Mouse (Mus musculus) megakaryocyte progenitor cell, adult 5-6 weeks (primary cell): Measurements from ENCODE around the gene Olfr1342. TPM values are rescaled to one million over a fixed set of nuclear protein-coding genes. Genes with fewer than 3 reads are reported as not detected.
A peak's percentile ranks its signal among the peaks of the same experiment; 100 is the strongest.

ENCODE experiments used
- ATAC-seq: replicated peaks from 2 replicates; pipeline ENCODE4 v1.8.0; 2016; ENCODE audit warnings: mild to moderate bottlenecking, moderate TSS enrichment, inconsistent platforms; ENCODE audit not compliant: poor library complexity
- total RNA-seq, 2 experiments: library from RNA; stranded (forward) in 1 of 2; stranded (reverse) in 1 of 2; fragments of 157-497, 149-512 nt in 1 of 2; fragments of 200-1000 nt in 1 of 2; gene quantifications; 2 replicates each; pipeline versions ENCODE4 v1.2.3 to v1.2.4; 2015 to 2017

Gene Olfr1342
- total RNA-seq (2015) (not detected in 2 replicates), total RNA-seq (2017) (not detected in 2 replicates)

DNA sequence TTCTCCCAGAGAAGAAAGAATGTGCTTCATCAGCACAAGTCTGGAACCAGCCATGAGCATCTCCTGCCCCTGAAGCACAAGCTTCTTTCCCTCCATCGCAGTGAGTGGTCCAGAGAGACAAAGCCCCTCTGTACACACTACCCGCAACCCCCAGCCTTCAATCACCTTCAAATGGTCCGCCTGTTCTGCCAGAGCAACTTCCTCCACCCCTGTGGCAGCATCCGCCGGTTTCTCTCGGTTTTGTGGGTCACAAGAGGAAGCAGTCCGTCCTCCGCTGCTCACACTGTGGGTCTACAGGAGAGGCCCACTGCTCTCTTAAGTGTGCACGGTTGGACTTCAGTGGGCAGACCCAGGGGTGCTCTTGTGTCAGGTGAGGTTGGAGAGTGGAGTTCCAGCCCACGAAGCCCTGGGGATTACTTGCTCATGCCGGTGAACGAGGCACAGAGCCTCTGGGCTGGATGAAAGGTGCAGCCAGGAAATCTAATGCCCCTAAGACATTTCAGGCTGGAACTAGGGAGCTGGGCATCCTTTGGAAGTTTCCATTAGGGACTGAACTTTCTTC is at the start of gene Olfr1342:
Gene Olfr1342 (minus strand): TSS at position 345 of the 562 bp plus-strand sequence.
- ATAC-seq = no peak

DNA sequence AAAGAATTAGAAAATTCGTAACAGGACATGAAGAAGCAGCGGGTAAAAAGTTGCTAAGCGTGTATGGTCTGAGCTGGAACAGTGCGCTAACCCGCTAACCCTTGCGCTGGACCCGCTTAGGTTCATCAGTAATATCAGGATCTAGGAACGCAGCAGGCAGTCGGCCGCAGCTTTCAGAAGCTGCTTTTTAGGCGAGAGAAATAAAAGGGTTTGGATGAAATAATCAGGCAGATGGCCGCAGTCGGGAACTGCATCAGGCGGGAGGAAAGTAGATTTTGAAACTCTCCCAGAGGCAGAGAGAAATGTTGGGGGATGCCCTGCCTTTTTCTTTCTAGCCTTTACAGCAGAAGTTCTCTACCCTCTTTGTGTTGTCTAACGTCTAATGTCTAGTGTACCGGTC is 49.3 kb upstream of the Olfr1342 start:
- no peak for ATAC-seq

DNA sequence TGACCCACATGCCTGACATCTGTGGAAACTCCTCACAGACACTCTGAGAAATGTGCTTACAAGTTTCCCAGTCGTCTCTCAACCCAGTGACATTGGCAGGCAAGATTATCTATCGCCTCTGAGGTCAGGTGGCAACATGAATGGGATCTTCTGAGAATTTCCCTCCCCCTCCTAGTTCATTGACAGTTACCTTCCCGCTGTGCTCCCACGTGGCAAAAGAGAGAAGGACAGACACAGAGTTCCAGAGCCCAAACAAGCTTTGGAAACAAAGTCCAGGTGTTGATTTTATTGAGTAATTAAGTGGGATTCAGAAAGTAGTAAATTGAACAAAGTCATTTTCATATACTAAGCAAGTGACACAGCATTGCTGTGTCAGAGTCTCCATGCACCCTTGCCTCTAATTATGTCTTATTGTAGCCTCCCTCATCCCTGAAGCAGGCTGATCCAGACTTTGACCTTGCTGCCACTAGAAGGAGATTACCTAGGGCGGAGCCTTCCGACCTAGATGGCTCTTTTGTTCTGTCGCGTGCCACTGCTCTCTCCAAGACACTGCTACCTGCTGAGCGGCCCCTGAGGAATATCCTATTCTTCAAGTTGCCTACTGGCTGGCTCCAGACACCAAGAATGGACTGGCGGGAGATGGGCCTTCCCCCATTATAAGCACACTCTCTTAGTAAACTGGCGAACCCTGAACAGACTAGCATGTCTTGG is 48.6 kb upstream of the Olfr1342 start:
- ATAC-seq = no peak

- ATAC-seq = no peak
Measured at GRCm38 (mm10) chr4:118739574-118739973, 47.0 kb upstream of the Olfr1342 start.

- no peak for ATAC-seq
Measured at GRCm38 (mm10) chr4:118731875-118732274, 39.3 kb upstream of the Olfr1342 start, which contains the start of gene Olfr1339. TSS of gene Olfr1339 (plus strand) at chr4:118732175.

DNA sequence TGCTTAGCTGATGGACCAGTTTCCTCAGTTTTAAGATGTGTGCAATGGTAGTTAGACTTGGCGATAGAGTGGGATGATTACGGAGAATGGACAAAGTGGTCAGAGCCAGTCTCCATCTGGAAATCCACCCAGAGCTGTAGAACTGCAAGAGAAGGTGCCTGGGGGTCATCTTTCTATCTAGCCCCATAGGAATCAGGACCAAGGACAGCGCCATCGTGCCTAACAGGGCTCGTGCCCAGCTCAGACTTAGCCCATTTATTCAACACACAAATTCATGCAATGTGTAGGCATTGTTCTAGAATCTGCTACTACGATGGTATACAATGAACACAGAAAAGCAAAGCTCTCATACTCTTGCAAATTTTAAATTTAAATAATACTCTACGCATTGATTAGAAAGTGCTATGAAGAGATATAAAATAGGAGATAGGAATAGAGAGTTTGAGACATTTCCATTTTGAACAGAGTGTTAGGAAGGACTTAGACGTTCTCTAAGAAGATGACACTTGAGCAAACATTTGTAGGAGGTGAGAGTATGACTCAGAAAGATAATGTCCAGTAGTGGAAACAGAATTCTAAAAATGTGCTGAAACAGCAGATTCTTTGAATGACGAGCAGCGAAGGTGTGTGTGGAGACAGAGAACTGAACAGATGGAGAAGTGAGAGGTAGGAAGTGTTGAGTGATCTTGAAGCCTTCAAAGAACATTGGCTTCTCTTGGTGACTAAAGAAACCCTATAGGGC is 29.4 kb upstream of the Olfr1342 start:
- ATAC-seq = no peak

- ATAC-seq = no peak
Measured at GRCm38 (mm10) chr4:118719838-118720237, 27.3 kb upstream of the Olfr1342 start, which contains the start of gene Olfr1340. TSS of gene Olfr1340 (plus strand) at chr4:118720138.

DNA sequence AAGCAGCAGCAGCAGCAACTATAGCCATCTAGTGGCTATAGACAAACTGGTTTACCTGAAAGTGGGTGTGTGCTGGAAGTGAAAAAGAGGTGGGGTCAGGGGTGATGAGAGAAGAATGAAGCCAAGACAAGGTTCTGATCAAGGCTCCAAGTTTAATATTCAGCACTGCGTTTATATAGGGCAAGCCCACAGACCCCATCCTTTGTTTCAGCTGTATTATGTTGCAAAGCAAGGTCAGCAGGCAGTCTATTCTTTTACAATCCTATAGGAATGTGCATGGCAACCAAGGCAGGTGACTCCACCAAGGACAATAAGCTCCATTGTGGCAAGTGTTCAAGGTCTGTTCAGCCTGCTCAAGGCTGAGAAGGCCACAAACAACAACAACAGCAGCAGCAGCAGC is 19.1 kb upstream of the Olfr1342 start:
- ATAC-seq = no peak

- no peak for ATAC-seq
Measured at GRCm38 (mm10) chr4:118708086-118708485, 15.5 kb upstream of the Olfr1342 start.

DNA sequence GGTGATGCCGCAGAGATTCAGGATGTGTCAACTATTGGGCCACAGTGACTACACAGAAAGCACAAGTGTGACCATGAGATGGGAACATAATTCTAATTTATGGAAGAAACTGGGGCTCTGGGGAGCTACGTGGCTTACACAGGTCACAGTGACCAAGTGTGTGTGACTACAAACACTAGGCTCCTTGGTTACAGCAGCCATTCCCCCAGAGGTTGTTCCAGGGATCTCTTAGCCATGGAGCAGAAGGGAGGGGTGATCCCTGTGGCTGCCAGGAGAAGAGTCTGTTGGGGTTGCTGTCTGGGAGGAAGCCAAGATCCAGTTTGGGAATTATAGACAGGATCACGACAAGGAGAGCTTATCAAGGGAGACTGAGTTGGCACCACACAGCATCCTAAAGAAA is 10.7 kb upstream of the Olfr1342 start, which contains the start of gene Olfr1341:
Gene Olfr1341 (plus strand): TSS at position 301 of the 400 bp plus-strand sequence.
- no peak for ATAC-seq

DNA sequence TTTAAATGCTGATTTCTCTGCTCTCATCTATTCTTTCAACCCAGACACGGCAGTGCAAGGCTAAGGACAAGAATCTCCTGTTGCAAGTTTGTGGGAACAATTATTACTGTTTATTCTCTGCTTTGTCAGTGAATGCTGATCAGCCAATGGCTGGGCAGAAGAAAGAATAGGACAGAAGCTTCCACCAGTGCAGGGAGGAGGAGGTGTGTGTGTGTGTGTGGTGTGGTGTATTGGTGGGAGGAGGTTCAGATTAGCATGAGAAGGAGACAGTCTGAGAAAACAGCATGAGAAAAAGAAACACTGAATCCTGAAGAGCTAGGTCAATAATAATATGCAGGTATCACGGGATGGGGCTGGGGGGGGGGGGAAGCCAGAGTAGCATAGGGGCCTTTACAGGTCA is 1.3 kb upstream of the Olfr1342 start:
- ATAC-seq = no peak

DNA sequence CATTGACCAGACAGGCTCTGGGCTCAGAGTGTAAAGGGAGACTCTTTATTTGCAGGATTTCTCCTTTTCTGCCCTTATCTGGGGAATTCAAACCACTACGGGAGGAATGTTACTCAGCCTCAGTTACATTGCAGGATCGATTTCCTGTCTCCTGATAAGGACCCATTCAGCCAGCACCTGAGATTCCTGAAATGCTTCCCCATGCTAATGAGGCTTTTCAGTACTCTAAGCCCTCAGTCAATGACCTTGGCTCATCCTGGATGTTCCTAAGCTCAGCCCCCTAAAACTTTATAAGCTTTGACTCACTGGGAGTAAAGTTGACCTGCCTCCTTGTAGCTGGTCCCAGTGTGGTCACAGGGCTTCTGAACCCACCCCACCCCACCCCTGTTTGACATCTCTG is 5.5 kb downstream of the Olfr1342 start:
- ATAC-seq = no peak

- ATAC-seq = no peak
Measured at GRCm38 (mm10) chr4:118658652-118659051, 33.9 kb downstream of the Olfr1342 start, which contains the start of gene Olfr62. TSS of gene Olfr62 (plus strand) at chr4:118658952.

- ATAC-seq = peak; percentile 80
Measured at GRCm38 (mm10) chr4:118645234-118645633, 47.3 kb downstream of the Olfr1342 start.

DNA sequence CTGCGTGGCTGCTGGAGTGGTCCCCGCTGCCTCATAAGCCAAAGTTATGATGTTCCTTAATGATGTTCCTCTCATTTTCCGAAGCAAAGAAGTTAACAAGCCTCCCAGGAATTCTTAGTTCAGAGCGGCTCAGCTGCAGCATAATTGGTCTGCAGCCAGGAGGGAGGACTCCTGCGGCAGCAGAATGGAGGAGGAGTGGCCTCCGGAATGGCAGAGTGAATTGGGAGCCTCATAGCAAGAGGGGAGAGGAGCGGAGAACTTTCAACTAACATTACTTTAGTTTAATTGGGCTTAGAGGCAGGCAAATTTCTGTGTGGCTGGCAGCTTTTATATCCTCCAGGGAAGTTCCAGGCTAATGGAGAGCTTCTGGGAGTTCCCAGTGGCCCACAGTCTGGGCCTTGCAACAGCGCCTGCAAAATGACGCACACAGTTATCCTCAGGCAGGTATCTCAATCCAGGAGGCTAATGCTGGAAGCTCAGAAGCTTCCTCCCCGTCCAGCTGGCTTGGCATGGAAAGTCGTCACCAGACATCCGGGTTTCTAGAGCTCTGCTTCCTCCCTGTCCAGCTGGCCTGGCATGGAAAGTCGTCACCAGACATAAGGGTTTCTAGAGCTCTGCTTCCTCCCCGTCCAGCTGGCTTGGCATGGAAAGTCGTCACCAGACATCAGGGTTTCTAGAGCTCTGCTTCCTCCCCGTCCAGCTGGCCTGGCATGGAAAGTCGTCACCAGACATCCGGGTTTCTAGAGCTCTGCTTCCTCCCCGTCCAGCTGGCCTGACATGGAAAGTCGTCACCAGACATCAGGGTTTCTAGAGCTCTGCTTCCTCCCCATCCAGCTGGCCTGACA is 50.0 kb downstream of the Olfr1342 start:
- ATAC-seq = no peak

Other genes with a start within 250 kb of the Olfr1342 start
- 1.1 and 9.0 TPM in 2 replicates for gene Mpl, start 235.2 kb downstream of the Olfr1342 start, total RNA-seq (2015)
- 0.12 and 0.95 TPM in 2 replicates for gene Mpl, start 235.2 kb downstream of the Olfr1342 start, total RNA-seq (2017)
- 4.3 and 4.4 TPM in 2 replicates for gene Tie1, start 202.7 kb downstream of the Olfr1342 start, total RNA-seq (2015)
- gene Tie1, start 202.7 kb downstream of the Olfr1342 start, total RNA-seq (2017) = 3.5 and 4.3 TPM in 2 replicates
- not detected in 2 replicates for gene 2610528J11Rik, start 165.8 kb downstream of the Olfr1342 start, total RNA-seq (2015)
- gene 2610528J11Rik, start 165.8 kb downstream of the Olfr1342 start, total RNA-seq (2017) = not detected in 2 replicates
- gene Tmem125, start 148.7 kb downstream of the Olfr1342 start, total RNA-seq (2015) = 0.25 and 0.71 TPM in 2 replicates
- 0.41 TPM in 1 of 2 replicates, not detected in the other for gene Tmem125, start 148.7 kb downstream of the Olfr1342 start, total RNA-seq (2017)
- 1.2 and 1.5 TPM in 2 replicates for gene Cfap57, start 72.0 kb downstream of the Olfr1342 start, total RNA-seq (2015)
- 3.5 and 4.3 TPM in 2 replicates for gene Cfap57, start 72.0 kb downstream of the Olfr1342 start, total RNA-seq (2017)
- gene Ebna1bp2, start 72.0 kb downstream of the Olfr1342 start, total RNA-seq (2015) = 144 and 146 TPM in 2 replicates
- 133 and 168 TPM in 2 replicates for gene Ebna1bp2, start 72.0 kb downstream of the Olfr1342 start, total RNA-seq (2017)
- not detected in 2 replicates for gene Olfr62, start 33.8 kb downstream of the Olfr1342 start, total RNA-seq (2015)
- gene Olfr62, start 33.8 kb downstream of the Olfr1342 start, total RNA-seq (2017) = not detected in 2 replicates
- gene Olfr1341, start 10.8 kb upstream of the Olfr1342 start, total RNA-seq (2015) = not detected in 2 replicates
- not detected in 2 replicates for gene Olfr1341, start 10.8 kb upstream of the Olfr1342 start, total RNA-seq (2017)
- not detected in 2 replicates for gene Olfr1340, start 27.4 kb upstream of the Olfr1342 start, total RNA-seq (2015)
- gene Olfr1340, start 27.4 kb upstream of the Olfr1342 start, total RNA-seq (2017) = not detected in 2 replicates
- not detected in 2 replicates for gene Olfr1339, start 39.4 kb upstream of the Olfr1342 start, total RNA-seq (2015)
- not detected in 2 replicates for gene Olfr1339, start 39.4 kb upstream of the Olfr1342 start, total RNA-seq (2017)
- not detected in 2 replicates for gene Olfr1338, start 66.0 kb upstream of the Olfr1342 start, total RNA-seq (2015)
- not detected in 2 replicates for gene Olfr1338, start 66.0 kb upstream of the Olfr1342 start, total RNA-seq (2017)
- gene Olfr1337, start 89.8 kb upstream of the Olfr1342 start, total RNA-seq (2015) = not detected in 2 replicates
- gene Olfr1337, start 89.8 kb upstream of the Olfr1342 start, total RNA-seq (2017) = not detected in 2 replicates
- not detected in 2 replicates for gene Olfr1335, start 117.2 kb upstream of the Olfr1342 start, total RNA-seq (2015)
- gene Olfr1335, start 117.2 kb upstream of the Olfr1342 start, total RNA-seq (2017) = not detected in 2 replicates
- not detected in 2 replicates for gene Olfr1333, start 143.5 kb upstream of the Olfr1342 start, total RNA-seq (2015)
- gene Olfr1333, start 143.5 kb upstream of the Olfr1342 start, total RNA-seq (2017) = not detected in 2 replicates
- not detected in 2 replicates for gene Olfr1331, start 171.9 kb upstream of the Olfr1342 start, total RNA-seq (2015)
- not detected in 2 replicates for gene Olfr1331, start 171.9 kb upstream of the Olfr1342 start, total RNA-seq (2017)
- not detected in 2 replicates for gene Olfr1330, start 195.8 kb upstream of the Olfr1342 start, total RNA-seq (2015)
- not detected in 2 replicates for gene Olfr1330, start 195.8 kb upstream of the Olfr1342 start, total RNA-seq (2017)
- not detected in 2 replicates for gene Olfr1329, start 224.7 kb upstream of the Olfr1342 start, total RNA-seq (2015)
- not detected in 2 replicates for gene Olfr1329, start 224.7 kb upstream of the Olfr1342 start, total RNA-seq (2017)
- gene Olfr1328, start 245.9 kb upstream of the Olfr1342 start, total RNA-seq (2015) = 0.02 TPM in 1 of 2 replicates, not detected in the other
- gene Olfr1328, start 245.9 kb upstream of the Olfr1342 start, total RNA-seq (2017) = not detected in 2 replicates